Comparison of ENCODE assay signal across 11 mouse cellular contexts in genomic region chr5:121928362-121929000, GRCm38 (mm10).
A peak's percentile ranks its signal among the peaks of the same experiment; 100 is the strongest.
DNase-seq lines count a peak whose midpoint lies in the region; ATAC-seq and TF ChIP-seq lines count a peak whose summit lies in the region.
"Had no signal": no experiment of that assay in that cellular context is flagged by ENCODE, and none has a peak within 500 bp of the region (broad histone marks: within the 10 kb centered on the region; RNA-seq: fewer than 3 reads in every experiment).

No protein-coding gene starts in this region.

- H3K4me3 ChIP-seq in kidney, embryonic 15.5 days (replicated peaks) = no peak overlapping the region
- H3K4me3 ChIP-seq in forebrain, postnatal 0 days (ENCODE audit: low read depth, low read length) = no peak overlapping the region
- H3K4me3 ChIP-seq in gastrocnemius, adult 2 months = no peak overlapping the region

- H3K4me2 ChIP-seq in kidney, embryonic 15.5 days = no peak overlapping the region
- H3K4me2 ChIP-seq in forebrain, postnatal 0 days (ENCODE audit: low read depth) = no peak overlapping the region

- H3K9me3 ChIP-seq in kidney, embryonic 15.5 days (replicated peaks) = no peaks in the 10 kb centered on the region
- no peaks in the 10 kb centered on the region for H3K9me3 ChIP-seq in forebrain, postnatal 0 days (ENCODE audit: low read length)

- peaks cover 33% of the 10 kb centered on the region for H3K27me3 ChIP-seq in kidney, embryonic 15.5 days
- 0 out of 2 replicates have a peak, but pooled peaks cover 4% of the 10 kb centered on the region for H3K27me3 ChIP-seq in forebrain, postnatal 0 days (ENCODE audit: insufficient read depth, low read length)

- DNase-seq in kidney, postnatal 36 days = no peak
- DNase-seq in Muller cell, postnatal 12 days (ENCODE audit: inconsistent ontology term) = peak; percentile 25
- peak; percentile 35 for DNase-seq in forebrain, postnatal 0 days
- DNase-seq in lung, postnatal 25 days (ENCODE audit: low spot score) = peak; percentile 21
- DNase-seq in heart, adult 9 months (ENCODE audit: low spot score in 2 of 2) = no peak
- DNase-seq in gastrocnemius, adult 2 months = no peak
- DNase-seq: left cerebral cortex, postnatal 4 days; right cerebral cortex, postnatal 25 days; thymus, postnatal 14 days had no signal

- TF ChIP-seq CTCF in forebrain, postnatal 0 days (IDR thresholded peaks at IDR 0.05; ENCODE audit: low read depth) = no peak
- TF ChIP-seq CTCF in gastrocnemius, adult 2 months (IDR thresholded peaks at IDR 0.05) = no peak

- 0 out of 2 replicates have a peak overlapping the region, but pooled peaks have one; percentile 41 for H3K27ac ChIP-seq in kidney, embryonic 15.5 days
- peak overlapping the region; percentile 62 for H3K27ac ChIP-seq in forebrain, postnatal 0 days (ENCODE audit: low read depth, low read length)
- no peak overlapping the region for H3K27ac ChIP-seq in gastrocnemius, adult 2 months

- no peaks in the 10 kb centered on the region for H3K36me3 ChIP-seq in kidney, embryonic 15.5 days
- no peaks in the 10 kb centered on the region for H3K36me3 ChIP-seq in forebrain, postnatal 0 days (ENCODE audit: insufficient read depth)

- peak; percentile 57; the same call in 1 of the 2 replicates for ATAC-seq in kidney, embryonic 15.5 days (replicated peaks; ENCODE audit: low FRiP score)
- 0 out of 2 replicates have a peak, but pooled peaks have one; percentile 7 for ATAC-seq in forebrain, postnatal 0 days
- ATAC-seq in activated CD4-positive, CD25-positive, alpha-beta regulatory T cell, adult 4 months = no peak

- no peak overlapping the region for H3K9ac ChIP-seq in kidney, embryonic 15.5 days
- no peak overlapping the region for H3K9ac ChIP-seq in forebrain, postnatal 0 days

- peaks cover 23% of the 10 kb centered on the region for H3K4me1 ChIP-seq in kidney, embryonic 15.5 days
- peaks cover 23% of the 10 kb centered on the region for H3K4me1 ChIP-seq in forebrain, postnatal 0 days (ENCODE audit: insufficient read depth)

- intact Hi-C loops in gastrocnemius, adult 2 months (cut with DNase I) = no loop called here

- WGBS in kidney, embryonic 15.5 days = 39% methylated on average over 17 of the region's 17 CpGs
- WGBS in forebrain, postnatal 0 days = 22% methylated on average over 16 of the region's 17 CpGs

Comparison
In these comparisons a context has a peak if more than half of its experiments do, and no peak if none do; other contexts are left out.
1. DNase-seq: peak in Muller cell, postnatal 12 days (single experiment), forebrain, postnatal 0 days (single experiment) and lung, postnatal 25 days (single experiment); none in kidney, postnatal 36 days (0 of 2), heart, adult 9 months (0 of 2) and gastrocnemius, adult 2 months (single experiment).